In the genomic region with DNA sequence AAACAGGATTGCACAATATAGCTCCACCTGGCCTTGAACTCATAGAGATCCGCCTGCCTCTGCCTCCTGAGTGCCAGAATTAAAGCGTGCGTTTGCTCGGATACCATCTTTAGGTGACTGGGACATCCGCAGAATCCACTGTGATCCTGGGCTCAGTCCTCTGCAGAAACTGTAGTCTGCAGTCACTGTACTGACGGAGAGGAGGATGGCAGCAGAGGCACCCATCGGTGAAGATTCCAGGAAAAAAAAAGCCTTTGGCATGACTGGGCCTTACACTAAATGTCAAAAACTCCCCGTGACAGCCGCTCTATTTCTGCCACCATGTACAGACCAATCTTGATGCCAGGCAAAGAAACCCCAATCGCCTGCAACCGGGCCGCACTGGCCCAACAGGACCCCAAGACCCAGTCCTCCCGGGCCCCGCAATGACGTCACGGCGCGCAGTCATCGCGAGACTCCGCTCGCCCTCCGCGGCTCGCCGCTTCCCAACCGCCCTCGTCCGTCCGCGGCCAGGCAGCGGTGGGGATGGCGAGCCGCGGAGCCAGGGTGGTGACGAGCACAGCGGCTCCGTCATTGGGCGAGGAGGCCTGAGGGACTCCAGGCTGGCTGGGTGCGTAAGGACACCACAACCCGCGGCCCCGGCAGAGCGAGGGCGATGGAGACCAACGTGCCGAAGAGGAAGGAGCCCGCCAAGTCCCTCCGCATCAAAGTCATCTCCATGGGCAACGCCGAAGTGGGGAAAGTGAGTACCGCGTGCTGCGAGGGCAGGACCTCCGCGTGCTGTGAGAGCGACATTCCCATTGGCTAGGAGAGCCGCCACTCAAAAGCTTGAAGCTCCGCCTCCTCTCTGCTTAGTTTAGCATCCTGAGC, we compare ENCODE assay signal across 7 mouse cellular contexts. TPM values are rescaled to one million over a fixed set of nuclear protein-coding genes. Genes with fewer than 3 reads are reported as not detected.
DNase-seq lines count a peak whose midpoint lies in the region; ATAC-seq lines count a peak whose summit lies in the region.

Gene Dnajc27, plus strand, starts transcription at position 452 of the 870 bp plus-strand sequence.

- no peaks in the 10 kb centered on the region for H3K27me3 ChIP-seq in intestine, embryonic 15.5 days (replicated peaks)
- peaks cover 3% of the 10 kb centered on the region; the same call in 1 of the 2 replicates for H3K27me3 ChIP-seq in midbrain, embryonic 10.5 days (ENCODE audit: low read depth, poor library complexity, severe bottlenecking)

- peak within 1 kb of the TSS; percentile 95 for H3K27ac ChIP-seq in intestine, embryonic 15.5 days
- peak within 1 kb of the TSS; percentile 96 for H3K27ac ChIP-seq in midbrain, embryonic 10.5 days (replicated peaks)

- peak; percentile 95 for DNase-seq in adrenal gland, adult 2 months
- peak; percentile 87 for DNase-seq in embryo, embryonic 11.5 days (ENCODE audit: low read depth, low spot score)
- DNase-seq in gastrocnemius, postnatal 36 days: peak; percentile 92 to 97
- peak; percentile 96 to 98 for DNase-seq in left cerebral cortex, postnatal 25 days (ENCODE audit: low spot score in 2 of 2)
- DNase-seq in midbrain, embryonic 10.5 days (ENCODE audit: low spot score): peak; percentile 95
- DNase-seq in right cerebral cortex, postnatal 4 days: peak; percentile 96

- WGBS in intestine, embryonic 15.5 days: 6% methylated on average over 59 of the region's 59 CpGs
- 4% methylated on average over 59 of the region's 59 CpGs for WGBS in midbrain, embryonic 10.5 days

- no peaks in the 10 kb centered on the region for H3K9me3 ChIP-seq in intestine, embryonic 15.5 days
- no peaks in the 10 kb centered on the region for H3K9me3 ChIP-seq in midbrain, embryonic 10.5 days (replicated peaks)

- H3K4me3 ChIP-seq in intestine, embryonic 15.5 days (replicated peaks): peak within 1 kb of the TSS; percentile 63
- peak within 1 kb of the TSS; percentile 67 for H3K4me3 ChIP-seq in midbrain, embryonic 10.5 days

- H3K36me3 ChIP-seq in intestine, embryonic 15.5 days: 0 out of 2 replicates have a peak, but pooled peaks cover 2% of the 10 kb centered on the region
- H3K36me3 ChIP-seq in midbrain, embryonic 10.5 days: peaks cover 22% of the 10 kb centered on the region

- H3K4me2 ChIP-seq in intestine, embryonic 15.5 days (replicated peaks): peak within 1 kb of the TSS; percentile 83

- intact Hi-C loops in gastrocnemius, postnatal 36 days (cut with DNase I): no loop called here
- intact Hi-C loops in left cerebral cortex, postnatal 25 days (cut with DNase I): loop anchor here (5.0 kb wide), 1 partner anchor 420 kb away; no protein-coding TSS in a partner anchor

- 0 out of 2 replicates have a peak, but pooled peaks cover 2% of the 10 kb centered on the region for H3K4me1 ChIP-seq in intestine, embryonic 15.5 days (replicated peaks)
- H3K4me1 ChIP-seq in midbrain, embryonic 10.5 days: peaks cover 22% of the 10 kb centered on the region

- peak within 1 kb of the TSS; percentile 64 for H3K9ac ChIP-seq in intestine, embryonic 15.5 days

- ATAC-seq in intestine, embryonic 15.5 days: peak; percentile 98

RNA-seq across cellular contexts. Expression of gene Dnajc27, which starts in this region (rescaled TPM):
- total RNA-seq in adrenal gland, adult 2 months (2021): 1 to 10 TPM; 3.4 to 6.4 TPM
- polyA plus RNA-seq in adrenal gland, adult 2 months (2012; rRNA removed): 3.5 and 3.9 TPM in 2 replicates
- total RNA-seq in gastrocnemius, postnatal 36 days (2021): 10 to 100 TPM; 30.0 TPM
- 4.3 and 5.4 TPM in 2 replicates for polyA plus RNA-seq in intestine, embryonic 15.5 days (2015; fragmentation: Nextera tagmentation; extraction: Ambion mirVana)
- 10 to 100 TPM; 95.2 to 96.9 TPM for total RNA-seq in left cerebral cortex, postnatal 25 days (2021)
- 11.6 and 13.6 TPM in 2 replicates for polyA plus RNA-seq in midbrain, embryonic 10.5 days (2016; fragmentation: Nextera tagmentation; extraction: Ambion mirVana)

Comparison
In these comparisons a context has a peak if more than half of its experiments do, and no peak if none do; other contexts are left out.
1. Peak in every context shown above with its lines: DNase-seq, ATAC-seq, H3K4me3 ChIP-seq and H3K27ac ChIP-seq.
2. RNA of gene Dnajc27 (total RNA-seq): 95.2 to 96.9 TPM in left cerebral cortex, postnatal 25 days and 30.0 TPM in gastrocnemius, postnatal 36 days; 3.4 to 6.4 TPM in adrenal gland, adult 2 months; every median in the first group is over 4 times any median in the second.